Mouse (Mus musculus): ENCODE results near the gene Kcnq2.

DNA sequence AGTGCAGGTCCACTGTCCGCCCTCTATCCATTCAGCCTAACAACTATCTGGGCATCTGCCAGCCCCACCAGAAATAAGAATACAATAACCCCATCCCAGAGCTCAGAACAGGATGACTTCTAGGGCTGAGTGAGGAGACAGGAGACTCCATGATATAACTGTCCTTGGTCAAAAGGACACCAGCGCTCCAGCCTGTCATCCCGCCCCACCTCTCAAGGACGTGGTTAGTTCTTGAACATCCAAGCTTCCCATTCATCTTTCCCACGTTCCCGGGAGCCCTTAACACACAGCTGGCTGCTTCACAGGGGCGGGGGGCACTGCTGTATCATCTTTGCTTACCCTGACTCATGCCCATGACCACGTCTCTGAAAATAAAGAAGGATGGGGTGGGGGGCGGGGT is 86.1 kb downstream of the Kcnq2 start:
- TF ChIP-seq POLR2A (IDR thresholded peaks at IDR 0.05; ENCODE audit: insufficient read depth, low read depth, low read length) (no peak), EP300 (IDR thresholded peaks at IDR 0.05; ENCODE audit: insufficient read depth, low read depth, low read length) (no peak), CTCF (IDR thresholded peaks at IDR 0.05) (no peak)
